Mouse (Mus musculus) spleen, postnatal 4 days (tissue): Measurements from ENCODE around the gene 2900026A02Rik.

Experiments
- DNase-seq, 2 experiments: peaks; one replicate each; pipeline ENCODE4 v3.0.0; 2022; ENCODE audit warnings: low spot score in 2 of 2

2900026A02Rik gene

GRCm38 (mm10) chr5:113221147-113221865 lies at the start of gene 2900026A02Rik:
Gene 2900026A02Rik, minus strand, starts transcription at chr5:113221236.
- peak; percentile 61 to 83 for DNase-seq

- no peak for DNase-seq
Observed at GRCm38 (mm10) chr5:113270043-113270442, 49.0 kb upstream of the 2900026A02Rik start.

DNA sequence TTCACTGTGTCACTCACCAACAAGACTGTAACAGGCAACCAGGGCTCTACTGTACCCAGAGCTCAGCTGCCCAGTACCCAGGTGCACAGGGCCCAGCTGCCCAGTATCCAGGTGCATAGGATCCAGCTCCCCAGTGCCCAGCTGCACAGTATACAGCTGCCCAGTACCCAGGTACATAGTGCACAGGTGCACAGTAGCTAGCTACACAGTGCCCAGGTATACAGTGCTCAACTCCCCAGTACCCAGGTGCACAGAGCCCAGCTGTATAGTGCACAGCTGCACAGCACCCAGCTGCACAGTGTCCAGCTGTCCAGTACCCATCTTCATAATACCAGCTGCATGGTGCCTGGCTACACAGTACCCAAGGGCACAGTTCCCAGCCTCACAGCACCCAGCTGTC lies 47.2 kb upstream of the 2900026A02Rik start:
- DNase-seq = no peak

- DNase-seq = no peak
Observed at GRCm38 (mm10) chr5:113265637-113266036, 44.6 kb upstream of the 2900026A02Rik start.

- no peak for DNase-seq
Observed at GRCm38 (mm10) chr5:113250806-113251205, 29.8 kb upstream of the 2900026A02Rik start.

DNA sequence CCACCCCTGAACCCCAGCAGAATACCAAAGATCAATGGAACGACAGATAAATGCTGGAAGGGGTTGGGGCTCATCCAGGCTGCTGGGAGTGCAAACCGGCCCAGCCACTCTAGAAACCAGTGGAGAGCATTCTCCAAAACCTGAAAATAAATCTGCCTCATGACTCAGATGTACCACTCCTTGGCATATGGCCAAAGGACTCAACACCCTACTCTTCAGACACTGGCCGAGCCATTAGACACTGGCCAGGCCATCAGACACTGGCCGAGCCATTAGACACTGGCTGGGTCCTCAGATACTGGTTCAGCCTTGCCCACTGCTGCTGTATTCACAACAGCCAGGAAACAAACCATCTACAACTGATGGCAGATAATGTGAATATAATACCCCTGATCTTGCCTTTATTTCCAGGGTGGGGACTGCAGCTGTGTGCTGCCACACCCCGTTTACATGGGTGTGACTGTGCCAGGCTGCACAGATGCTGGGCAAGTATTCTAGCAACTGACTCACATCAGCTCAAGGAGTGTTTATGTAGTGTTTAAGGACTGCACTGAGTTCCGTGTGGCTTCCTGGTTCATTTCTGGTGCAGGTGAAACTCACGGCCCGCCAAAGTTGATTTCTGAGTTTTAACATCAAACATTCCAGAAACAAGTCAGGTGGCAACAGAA lies 28.4 kb upstream of the 2900026A02Rik start:
- no peak for DNase-seq

DNA sequence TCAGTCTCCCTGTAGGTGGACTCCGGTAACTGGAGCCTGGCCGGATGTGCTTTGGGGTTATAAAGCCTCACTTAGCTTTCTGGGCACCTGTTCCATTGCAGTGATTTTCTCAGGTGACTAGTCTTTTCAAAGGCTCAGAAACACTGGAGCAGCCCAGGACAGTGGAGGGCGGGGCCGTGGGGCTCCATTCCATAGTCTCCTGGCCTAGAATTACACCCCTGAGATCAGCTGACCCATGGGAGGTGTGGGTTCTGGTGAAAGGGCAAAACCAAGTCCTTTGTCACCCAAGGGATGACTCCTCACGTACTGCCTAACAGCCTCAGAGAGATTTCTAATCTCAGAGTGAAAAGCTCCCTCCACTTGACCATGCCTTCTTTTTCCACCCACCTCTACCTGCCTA lies 9.2 kb upstream of the 2900026A02Rik start:
- no peak for DNase-seq

DNA sequence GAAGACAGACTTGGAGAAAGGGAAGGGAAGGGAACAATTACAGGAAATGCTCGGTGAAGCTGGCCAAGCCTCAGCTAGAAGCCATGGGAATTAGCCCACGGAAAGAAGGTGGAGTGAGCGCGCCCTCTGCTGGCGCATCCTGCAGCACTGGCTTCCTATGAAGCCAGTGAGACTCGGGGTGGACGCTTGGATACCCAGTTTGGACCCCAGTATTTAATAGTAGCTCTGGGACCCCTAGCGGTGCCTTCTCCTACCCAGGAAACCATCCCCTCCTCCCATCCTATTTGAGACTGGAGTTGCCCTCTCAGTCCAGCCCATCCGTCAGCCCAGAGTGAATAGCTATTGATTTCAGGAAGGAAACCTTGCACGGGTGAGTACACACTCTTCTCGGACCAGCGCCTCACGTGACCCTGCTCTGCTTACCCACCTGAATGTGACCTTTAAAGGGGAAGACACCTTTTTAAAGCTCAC lies 5.6 kb upstream of the 2900026A02Rik start, which contains the start of gene Tmem211:
Gene Tmem211 (plus strand): TSS at position 278 of the 471 bp plus-strand sequence.
- DNase-seq = peak; percentile 40 to 74

DNA sequence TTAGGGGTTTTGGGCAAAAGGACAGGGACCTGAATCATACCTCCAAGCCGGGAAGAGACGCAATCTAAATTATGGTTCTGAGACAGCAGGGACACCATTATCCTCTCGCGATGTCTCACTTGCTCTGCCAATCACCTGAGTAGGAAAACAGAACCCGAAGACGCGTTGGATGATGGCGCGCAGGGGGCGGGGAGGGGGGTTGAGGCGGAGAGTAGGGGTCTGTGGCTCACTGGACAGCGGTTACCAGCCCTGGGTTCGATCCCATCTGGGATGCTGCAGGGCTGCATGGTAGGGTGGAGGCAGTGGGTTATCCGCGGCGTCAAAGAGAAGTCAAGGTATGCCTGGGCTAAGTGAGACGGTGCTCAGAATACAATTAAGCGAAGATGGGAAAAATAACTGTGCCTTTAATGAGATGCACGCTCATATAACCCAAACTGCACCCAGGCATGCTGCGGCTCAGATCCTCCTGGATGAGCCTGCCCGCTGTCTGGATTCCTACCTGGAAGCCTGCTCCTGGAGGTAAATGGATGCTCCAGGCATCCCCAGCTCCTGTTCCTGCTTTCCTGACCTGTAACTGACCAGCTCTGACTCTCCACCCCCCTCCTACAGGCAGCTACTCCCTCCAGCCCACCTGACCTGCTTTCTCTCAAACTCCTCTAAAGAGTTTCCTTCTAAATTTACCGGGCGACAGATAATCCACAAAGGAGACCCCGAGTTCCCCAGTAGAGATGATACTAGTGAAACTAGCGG lies 4.8 kb upstream of the 2900026A02Rik start:
- DNase-seq = no peak

DNA sequence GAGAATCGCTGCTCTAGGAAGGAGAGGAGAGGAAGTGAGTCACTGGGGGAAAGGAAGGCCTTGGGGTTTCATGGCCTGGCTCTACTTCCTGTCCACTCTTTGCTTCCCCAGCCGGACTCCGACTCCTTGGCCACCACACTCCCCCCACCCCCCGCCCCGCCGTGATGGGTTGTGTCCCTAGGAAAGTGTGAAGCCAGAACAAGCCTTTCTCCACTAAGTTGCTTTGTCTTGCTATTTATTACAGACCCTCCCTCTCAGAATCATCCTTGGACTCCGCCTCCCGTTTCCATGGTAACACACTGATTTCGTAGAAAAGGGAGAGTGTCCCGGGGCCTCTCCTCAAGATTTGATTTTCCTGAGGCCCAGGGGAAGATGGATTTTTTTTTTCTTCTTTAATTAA lies 4.2 kb upstream of the 2900026A02Rik start:
- DNase-seq = no peak

- no peak for DNase-seq
Observed at GRCm38 (mm10) chr5:113223888-113224287, 2.9 kb upstream of the 2900026A02Rik start.

- no peak for DNase-seq
Observed at GRCm38 (mm10) chr5:113220383-113221146, 471 bp downstream of the 2900026A02Rik start.

DNA sequence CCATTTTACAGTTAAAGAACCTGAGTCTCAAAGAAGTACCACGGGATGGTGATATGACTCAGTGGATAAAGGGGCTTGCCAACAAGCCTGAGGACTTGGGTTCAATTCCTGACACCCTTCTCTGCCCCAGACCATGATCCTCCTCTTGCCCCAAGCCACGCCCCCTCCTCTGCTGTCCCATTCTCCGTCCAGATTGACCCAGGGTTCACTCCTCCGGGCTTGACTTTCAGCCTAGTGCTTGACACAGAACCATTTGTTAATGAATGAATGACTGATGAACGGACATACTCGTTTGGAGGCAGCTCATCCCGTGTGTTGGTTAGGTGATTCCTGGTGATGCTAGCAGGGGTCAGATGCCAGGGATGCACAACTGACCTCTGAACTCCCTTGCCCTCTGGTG lies 1.2 kb downstream of the 2900026A02Rik start:
- DNase-seq = no peak

GRCm38 (mm10) chr5:113219450-113219849 lies 1.6 kb downstream of the 2900026A02Rik start:
- no peak for DNase-seq

- no peak for DNase-seq
Observed at GRCm38 (mm10) chr5:113218617-113219235, 2.3 kb downstream of the 2900026A02Rik start.

GRCm38 (mm10) chr5:113217076-113217475 lies 4.0 kb downstream of the 2900026A02Rik start:
- DNase-seq = no peak

- DNase-seq = no peak
Observed at GRCm38 (mm10) chr5:113216328-113216960, 4.6 kb downstream of the 2900026A02Rik start.

- DNase-seq = no peak
Observed at GRCm38 (mm10) chr5:113215610-113216011, 5.4 kb downstream of the 2900026A02Rik start.

DNA sequence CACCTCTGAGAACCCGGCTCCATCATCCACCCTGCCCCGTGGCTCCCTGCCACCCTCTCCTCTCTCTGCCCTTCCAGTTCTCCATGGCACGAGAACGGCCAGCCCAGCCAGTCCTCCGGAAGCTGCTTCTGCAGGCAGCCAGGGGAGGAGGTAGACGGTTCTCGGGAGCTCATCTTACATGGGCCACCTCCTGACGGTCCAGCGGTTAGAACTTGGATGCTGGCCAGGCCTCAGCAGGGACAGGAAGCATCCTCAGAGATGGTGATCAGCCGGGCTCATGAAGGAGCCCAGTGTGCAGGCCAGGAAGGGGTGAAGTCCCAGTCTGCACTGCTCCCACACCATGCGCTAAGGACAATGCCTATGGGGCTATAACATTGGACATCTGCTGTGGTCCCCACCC lies 6.6 kb downstream of the 2900026A02Rik start:
- no peak for DNase-seq

- no peak for DNase-seq
Observed at GRCm38 (mm10) chr5:113214041-113214440, 7.0 kb downstream of the 2900026A02Rik start.
